In the genomic region with DNA sequence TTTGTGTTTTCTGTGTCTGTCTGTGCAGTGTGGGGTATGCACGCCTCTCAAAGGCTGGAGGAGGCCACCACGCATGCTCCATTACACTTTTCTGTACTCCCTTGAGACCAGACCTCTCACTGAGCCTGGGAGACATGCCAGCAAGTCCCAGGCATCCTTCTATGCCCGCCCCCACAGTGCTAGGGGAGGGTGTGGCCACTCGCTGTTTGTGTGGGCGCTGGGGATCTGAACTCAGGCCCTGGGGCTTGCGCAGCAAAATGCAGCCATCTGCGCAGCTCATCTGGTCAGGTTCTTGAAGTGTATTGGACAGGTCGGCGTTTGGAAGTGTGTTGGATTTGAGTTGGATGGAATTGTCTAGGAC, we compare ENCODE assay signal across 8 mouse cellular contexts.
DNase-seq lines count a peak whose midpoint lies in the region.

No protein-coding gene starts in this region.

- 0 out of 2 replicates have a peak, but pooled peaks cover 1% of the 10 kb centered on the region for H3K36me3 ChIP-seq in splenic B cell, adult 2 months (ENCODE audit: control insufficient read depth, insufficient read depth, low read length, poor library complexity, severe bottlenecking)

- peak; percentile 44 for DNase-seq in ovary, postnatal 36 days (ENCODE audit: low spot score)
- no peak for DNase-seq in ovary, postnatal 10 days (ENCODE audit: low spot score)
- DNase-seq in cerebellum, adult 9-11 months = peak; percentile 62
- DNase-seq in heart, adult 9 months (ENCODE audit: low spot score in 2 of 2) = peak; percentile 66 to 68
- DNase-seq in kidney, postnatal 10 days = peak; percentile 74
- DNase-seq in lung, postnatal 14 days = peak; percentile 57
- DNase-seq in splenic B cell, adult 2 months (ENCODE audit: low read depth, low spot score) = peak; percentile 64
- no peak for DNase-seq in embryo, embryonic 10.5 days (ENCODE audit: low spot score)

- H3K27me3 ChIP-seq in splenic B cell, adult 2 months (ENCODE audit: control insufficient read depth, insufficient read depth, low read length, poor library complexity, severe bottlenecking) = no peaks in the 10 kb centered on the region

Comparison
In these comparisons a context has a peak if more than half of its experiments do, and no peak if none do; other contexts are left out.
1. DNase-seq: peak in ovary, postnatal 36 days (single experiment), cerebellum, adult 9-11 months (single experiment), heart, adult 9 months (2 of 2), kidney, postnatal 10 days (single experiment), lung, postnatal 14 days (single experiment) and splenic B cell, adult 2 months (single experiment); none in ovary, postnatal 10 days (single experiment) and embryo, embryonic 10.5 days (single experiment).